In genomic region chr9:20581175-20581634, GRCm38 (mm10) we compare ENCODE assay signal across 8 mouse cellular contexts. TPM values are rescaled to one million over a fixed set of nuclear protein-coding genes. Genes with fewer than 3 reads are reported as not detected.
DNase-seq lines count a peak whose midpoint lies in the region; ATAC-seq and TF ChIP-seq lines count a peak whose summit lies in the region.

TSS of gene Zfp846 (plus strand) at chr9:20581291.

- no peak for TF ChIP-seq POLR2A in bone marrow macrophage, adult 2 months (IDR thresholded peaks at IDR 0.05; ENCODE audit: borderline replicate concordance, low read depth, low read length)
- peak; percentile 70 for TF ChIP-seq POLR2A in embryonic fibroblast, embryonic 13.5 days (IDR thresholded peaks at IDR 0.05; ENCODE audit: low read depth, low read length)

- peaks cover 6% of the 10 kb centered on the region; the same call in 1 of the 2 replicates for H3K9me3 ChIP-seq in kidney, embryonic 14.5 days (ENCODE audit: control insufficient read depth, low read length)
- no peaks in the 10 kb centered on the region for H3K9me3 ChIP-seq in limb, embryonic 15.5 days

- H3K27me3 ChIP-seq in kidney, embryonic 14.5 days (ENCODE audit: control insufficient read depth, insufficient read depth, low read length), result peaks cover 6% of the 10 kb centered on the region; the same call in 1 of the 2 replicates
- peaks cover 14% of the 10 kb centered on the region for H3K27me3 ChIP-seq in limb, embryonic 15.5 days

- peak within 1 kb of the TSS; percentile 58 for H3K4me2 ChIP-seq in kidney, embryonic 14.5 days (replicated peaks; ENCODE audit: low read depth, low read length)
- peak within 1 kb of the TSS; percentile 50 for H3K4me2 ChIP-seq in limb, embryonic 15.5 days

- peak within 1 kb of the TSS; percentile 74 for H3K4me3 ChIP-seq in bone marrow macrophage, adult 2 months (ENCODE audit: insufficient read depth, low read length)
- peak within 1 kb of the TSS; percentile 68 for H3K4me3 ChIP-seq in embryonic fibroblast, embryonic 13.5 days (ENCODE audit: insufficient read depth, low read length)
- H3K4me3 ChIP-seq in kidney, embryonic 14.5 days (ENCODE audit: low read length), result peak within 1 kb of the TSS; percentile 65
- peak within 1 kb of the TSS; percentile 62 for H3K4me3 ChIP-seq in limb, embryonic 15.5 days

- no peaks in the 10 kb centered on the region for H3K4me1 ChIP-seq in bone marrow macrophage, adult 2 months (ENCODE audit: control insufficient read depth, insufficient read depth, low read length)
- H3K4me1 ChIP-seq in embryonic fibroblast, embryonic 13.5 days (ENCODE audit: control insufficient read depth, insufficient read depth, low read length), result no peaks in the 10 kb centered on the region
- no peaks in the 10 kb centered on the region for H3K4me1 ChIP-seq in kidney, embryonic 14.5 days (ENCODE audit: control insufficient read depth, insufficient read depth, low read length)
- H3K4me1 ChIP-seq in limb, embryonic 15.5 days, result no peaks in the 10 kb centered on the region

- H3K36me3 ChIP-seq in kidney, embryonic 14.5 days (ENCODE audit: control insufficient read depth, insufficient read depth, low read length), result no peaks in the 10 kb centered on the region
- peaks cover 4% of the 10 kb centered on the region for H3K36me3 ChIP-seq in limb, embryonic 15.5 days

- no peak for TF ChIP-seq CTCF in bone marrow macrophage, adult 2 months (IDR thresholded peaks at IDR 0.05; ENCODE audit: low read depth, low read length)
- no peak for TF ChIP-seq CTCF in embryonic fibroblast, embryonic 13.5 days (IDR thresholded peaks at IDR 0.05; ENCODE audit: borderline replicate concordance, insufficient read depth, low read length)

- H3K27ac ChIP-seq in bone marrow macrophage, adult 2 months (ENCODE audit: insufficient read depth, low read depth, low read length), result peak within 1 kb of the TSS; percentile 65
- peak within 1 kb of the TSS; percentile 24; the same call in 1 of the 2 replicates for H3K27ac ChIP-seq in embryonic fibroblast, embryonic 13.5 days (ENCODE audit: insufficient read depth, low read length)
- H3K27ac ChIP-seq in kidney, embryonic 14.5 days (ENCODE audit: low read depth, low read length), result peak within 1 kb of the TSS; percentile 80
- H3K27ac ChIP-seq in limb, embryonic 15.5 days, result peak within 1 kb of the TSS; percentile 85

- DNase-seq in A20 (ENCODE audit: low read depth, low spot score), result peak; percentile 96
- DNase-seq in heart, adult 9 months (ENCODE audit: low spot score in 2 of 2), result peak; percentile 98 to 99
- DNase-seq in monocyte, adult 2 months (ENCODE audit: low read depth in 1 of 2, low spot score in 2 of 2), result peak; percentile 81 to 87
- peak; percentile 95 to 96 for DNase-seq in spleen, postnatal 36 days (ENCODE audit: low spot score in 2 of 2)

- H3K9ac ChIP-seq in kidney, embryonic 14.5 days (ENCODE audit: low read depth, low read length), result peak within 1 kb of the TSS; percentile 74
- peak within 1 kb of the TSS; percentile 68 for H3K9ac ChIP-seq in limb, embryonic 15.5 days

- under 1% methylated on average over 30 of the region's 30 CpGs for WGBS in kidney, embryonic 14.5 days
- under 1% methylated on average over 29 of the region's 30 CpGs for WGBS in limb, embryonic 15.5 days

- ATAC-seq in kidney, embryonic 14.5 days (ENCODE audit: low FRiP score, low TSS enrichment), result peak; percentile 99
- ATAC-seq in limb, embryonic 15.5 days (ENCODE audit: insufficient number of reproducible peaks, low FRiP score, low TSS enrichment, low read depth), result peak; percentile 96

RNA-seq across cellular contexts. Expression of gene Zfp846, which starts in this region (rescaled TPM):
- 7.4 and 7.5 TPM in 2 replicates for polyA plus RNA-seq in bone marrow macrophage, adult 2 months (2012; ENCODE audit: insufficient read depth, insufficient read length, missing spikeins)
- 9.1 TPM in 2 replicates for polyA plus RNA-seq in embryonic fibroblast, embryonic 13.5 days (2011; ENCODE audit: insufficient read length, low read depth, missing spikeins)
- polyA plus RNA-seq in kidney, embryonic 14.5 days (2014; fragmentation: Nextera tagmentation; extraction: Ambion mirVana), result 18.1 and 23.0 TPM in 2 replicates
- polyA plus RNA-seq in limb, embryonic 15.5 days (2015; fragmentation: Nextera tagmentation; extraction: Ambion mirVana), result 16.8 and 18.9 TPM in 2 replicates

Comparison
In these comparisons a context has a peak if more than half of its experiments do, and no peak if none do; other contexts are left out.
1. Peak in every context shown above with its lines: DNase-seq, ATAC-seq, H3K4me3 ChIP-seq and H3K27ac ChIP-seq.
2. H3K27ac ChIP-seq: peak in every context shown above with its lines; median percentile 85 in limb, embryonic 15.5 days; 80 in kidney, embryonic 14.5 days; 65 in bone marrow macrophage, adult 2 months; 24 in embryonic fibroblast, embryonic 13.5 days.